Mouse (Mus musculus): ENCODE results near the gene Marcks. TPM values are rescaled to one million over a fixed set of nuclear protein-coding genes. Genes with fewer than 3 reads are reported as not detected.
"Not testable (repeated sequence)": the region's sequence is repeated elsewhere in the genome, so short reads cannot be mapped to it uniquely, and the experiment has no call there.

Gene Marcks
- polyA plus RNA-seq, 1 experiment from 2014 or later = 78.1 TPM

- Histone ChIP-seq H3K9ac (ENCODE audit: low read length) (no peak overlapping the region), H3K27ac (ENCODE audit: low read length) (no peak overlapping the region), H3K4me1 (ENCODE audit: control insufficient read depth, insufficient read depth, low read length) (no peaks in the 10 kb centered on the region), H3K9me3 (replicated peaks; ENCODE audit: control insufficient read depth, low read length) (0 out of 2 replicates have a peak, but pooled peaks cover 2% of the 10 kb centered on the region), H3K4me3 (replicated peaks; ENCODE audit: low read length) (no peak overlapping the region), H3K36me3 (ENCODE audit: control insufficient read depth, insufficient read depth, low read length) (no peaks in the 10 kb centered on the region), H3K4me2 (ENCODE audit: low read depth, low read length) (no peak overlapping the region), H3K27me3 (ENCODE audit: control insufficient read depth, insufficient read depth, low read length) (no peaks in the 10 kb centered on the region)
- ATAC-seq (ENCODE audit: insufficient read depth, low FRiP score) = no peak
Observed at GRCm38 (mm10) chr10:37093306-37093705, 45.4 kb downstream of the Marcks start.

- H3K9me3 ChIP-seq (replicated peaks; ENCODE audit: control insufficient read depth, low read length) = 0 out of 2 replicates have a peak, but pooled peaks cover 5% of the 10 kb centered on the region
- H3K4me3 ChIP-seq (replicated peaks; ENCODE audit: low read length) = no peak overlapping the region
- no peak for ATAC-seq (ENCODE audit: insufficient read depth, low FRiP score)
- H3K4me2 ChIP-seq (ENCODE audit: low read depth, low read length) = no peak overlapping the region
- H3K27ac ChIP-seq (ENCODE audit: low read length) = no peak overlapping the region
- no peak overlapping the region for H3K9ac ChIP-seq (ENCODE audit: low read length)
- WGBS = 82% methylated on average over 3 of the region's 3 CpGs
- H3K27me3 ChIP-seq (ENCODE audit: control insufficient read depth, insufficient read depth, low read length) = no peaks in the 10 kb centered on the region
- no peaks in the 10 kb centered on the region for H3K4me1 ChIP-seq (ENCODE audit: control insufficient read depth, insufficient read depth, low read length)
- H3K36me3 ChIP-seq (ENCODE audit: control insufficient read depth, insufficient read depth, low read length) = no peaks in the 10 kb centered on the region
Observed at GRCm38 (mm10) chr10:37090411-37090810, 48.3 kb downstream of the Marcks start.

- 75% methylated on average over 2 of the region's 2 CpGs for WGBS
- not testable (repeated sequence) for H3K27me3 ChIP-seq (ENCODE audit: control insufficient read depth, insufficient read depth, low read length); H3K9me3 ChIP-seq (replicated peaks; ENCODE audit: control insufficient read depth, low read length); H3K4me2 ChIP-seq (ENCODE audit: low read depth, low read length); H3K36me3 ChIP-seq (ENCODE audit: control insufficient read depth, insufficient read depth, low read length); H3K4me3 ChIP-seq (replicated peaks; ENCODE audit: low read length); ATAC-seq (ENCODE audit: insufficient read depth, low FRiP score); H3K27ac ChIP-seq (ENCODE audit: low read length); H3K9ac ChIP-seq (ENCODE audit: low read length); H3K4me1 ChIP-seq (ENCODE audit: control insufficient read depth, insufficient read depth, low read length)
Observed at GRCm38 (mm10) chr10:37084071-37084470, 54.6 kb downstream of the Marcks start.

Other genes starting within 250 kb of the Marcks start
- 152 and 153 TPM in 2 replicates for gene Hdac2, start 164.4 kb downstream of the Marcks start, polyA plus RNA-seq (2015; fragmentation: Nextera tagmentation; extraction: Ambion mirVana)